Mouse (Mus musculus): ENCODE measurements at regions not wholly inside any gene's neighbourhood (a gene's known extent, or its start where the extent isn't known, plus 50 kb on each side); places are given as distances from the start of the nearest gene placed in this dataset.

GRCm38 (mm10) chr1:47112494-47112893 is 219.8 kb upstream of the Slc39a10 start:
- TF ChIP-seq CTCF (IDR thresholded peaks at IDR 0.05; ENCODE audit: control insufficient read depth, insufficient read depth, insufficient replicate concordance, low read depth, low read length) (no peak), POLR2A (IDR thresholded peaks at IDR 0.05; ENCODE audit: control insufficient read depth, low read depth, low read length) (no peak)
